Mouse (Mus musculus): ENCODE measurements at regions not wholly inside any gene's neighbourhood (a gene's known extent, or its start where the extent isn't known, plus 50 kb on each side); places are given as distances from the start of the nearest gene placed in this dataset.

DNA sequence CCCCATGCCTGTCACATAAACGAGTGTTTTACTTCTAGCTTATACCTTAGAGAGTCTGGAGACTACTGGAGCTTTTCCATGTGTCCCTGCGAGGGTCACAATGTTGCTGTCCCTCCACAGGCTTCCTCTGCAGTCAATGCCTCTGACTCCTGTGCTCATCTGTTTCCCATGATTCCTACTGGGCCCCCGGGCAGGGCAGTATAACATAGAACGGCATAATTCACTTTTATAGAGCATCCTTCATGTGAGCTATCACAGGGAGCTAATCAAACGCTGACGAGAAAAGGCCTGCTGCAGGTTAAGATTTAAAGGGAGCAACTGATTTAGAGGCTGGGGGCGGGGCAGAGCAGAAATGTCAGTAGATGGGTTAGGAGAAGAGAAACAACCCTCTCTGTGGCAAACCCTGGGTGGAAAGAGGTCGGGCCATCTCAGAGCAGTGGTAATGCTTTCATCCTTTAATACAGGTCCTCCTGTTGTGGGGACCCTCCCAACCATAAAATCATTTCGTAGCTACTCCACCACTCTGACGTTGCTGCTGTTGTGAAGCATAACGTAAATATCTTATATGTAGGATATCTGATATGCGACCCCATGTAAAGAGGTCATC is 168.5 kb upstream of the Cdkn3 start:
- TF ChIP-seq CTCF (IDR thresholded peaks at IDR 0.05; ENCODE audit: low read depth) (no peak), EP300 (IDR thresholded peaks at IDR 0.05; ENCODE audit: low read depth) (no peak)

Data from heart, postnatal 0 days (tissue).